Mouse (Mus musculus) urinary bladder, postnatal 10 days (tissue): ENCODE measurements around the gene Cfap300.

ENCODE experiments used
- DNase-seq: peaks from one replicate; pipeline ENCODE4 v3.0.0; 2022; ENCODE audit warnings: low spot score

Gene Cfap300

DNA sequence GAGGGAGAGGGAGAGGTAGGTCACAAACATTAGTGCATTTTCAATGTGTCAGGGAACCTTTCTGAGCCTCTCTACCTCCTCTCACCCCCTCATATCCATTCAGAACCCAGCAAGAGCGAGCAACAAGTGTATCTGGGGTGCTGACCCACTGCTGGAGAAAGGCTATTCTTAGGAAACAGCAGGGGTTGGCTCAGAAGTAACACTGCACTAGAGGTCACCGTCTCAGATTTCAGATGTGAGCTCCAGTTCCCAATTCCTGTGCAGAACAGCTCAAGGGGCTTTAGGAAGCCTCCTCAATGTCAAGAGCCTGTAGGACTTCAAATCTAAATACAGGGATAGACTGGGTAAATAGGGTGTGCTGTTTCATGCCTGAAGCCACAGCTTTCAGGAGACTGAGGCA, 59.0 kb downstream of the Cfap300 start:
- no peak for DNase-seq

DNA sequence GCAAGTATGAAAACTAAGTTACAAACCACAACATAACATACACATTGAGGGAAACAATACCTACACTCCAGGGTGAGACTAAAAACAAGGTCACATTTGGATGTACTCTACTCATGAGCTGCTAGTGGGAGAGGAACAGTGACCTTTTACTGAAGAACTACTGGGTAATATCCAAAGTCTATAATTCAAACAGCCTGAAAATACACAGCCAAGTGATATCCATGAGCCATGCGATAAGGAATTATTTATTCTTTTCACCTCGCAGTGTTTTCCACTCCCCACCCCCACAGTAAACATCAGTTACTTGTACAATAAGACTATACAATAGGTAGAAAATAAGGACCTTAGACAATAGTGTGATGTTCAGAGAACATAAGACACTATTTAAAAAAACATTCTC, 62.5 kb downstream of the Cfap300 start:
- no peak for DNase-seq

DNA sequence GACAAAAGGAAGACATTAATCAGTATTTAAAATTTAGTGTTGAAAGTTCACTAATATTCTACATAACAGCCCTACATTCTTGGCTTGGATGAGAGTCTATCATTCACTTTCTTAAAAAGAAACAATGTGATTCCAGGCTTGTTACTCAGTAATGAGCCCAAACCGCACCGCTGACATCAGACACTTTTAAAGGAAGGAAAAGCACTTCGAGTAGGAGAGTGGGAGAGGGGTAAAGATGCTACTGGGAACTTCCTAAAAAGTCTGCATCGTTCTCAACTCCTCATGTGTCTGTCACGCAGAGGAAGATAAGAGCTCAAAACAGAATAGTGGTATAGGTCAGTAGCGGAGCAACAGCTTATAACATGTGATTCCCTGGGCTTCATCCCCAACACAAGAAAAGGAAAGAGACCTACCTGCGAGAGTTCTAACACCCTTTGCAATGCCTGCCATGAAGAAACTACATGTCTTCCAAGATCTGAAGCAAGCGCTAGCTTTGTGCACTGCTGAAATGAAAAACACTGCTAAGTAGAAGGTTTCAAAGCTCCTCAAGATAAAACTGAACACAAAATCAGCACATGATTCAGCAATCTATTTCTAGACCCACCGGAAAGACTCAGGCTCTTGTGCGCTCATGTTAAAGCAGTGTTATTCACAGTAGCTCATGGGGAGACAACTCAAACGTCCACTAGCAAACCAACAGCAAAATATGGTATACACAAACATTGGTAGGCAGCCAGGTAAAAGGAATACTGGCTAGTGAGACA, 63.3 kb downstream of the Cfap300 start:
- DNase-seq: no peak

DNA sequence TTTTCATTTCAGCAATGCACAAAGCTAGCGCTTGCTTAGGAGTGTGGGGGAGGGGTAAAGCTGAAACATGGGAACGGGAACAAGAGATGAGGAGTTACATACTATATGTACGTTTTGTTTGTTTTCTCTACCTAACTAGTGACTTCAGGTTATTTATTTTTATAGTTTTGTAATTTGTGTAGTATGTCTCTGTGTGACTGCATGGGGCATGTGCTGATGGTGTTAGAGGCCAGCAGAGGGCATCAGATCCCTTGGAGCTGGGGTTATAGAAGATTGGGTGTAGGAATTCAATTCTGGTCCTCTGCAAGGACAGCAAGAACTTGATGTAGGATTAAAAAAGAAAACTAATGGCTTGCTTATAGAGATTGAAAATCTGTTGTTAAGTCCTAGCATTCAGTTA, 64.1 kb downstream of the Cfap300 start:
- DNase-seq: no peak

DNA sequence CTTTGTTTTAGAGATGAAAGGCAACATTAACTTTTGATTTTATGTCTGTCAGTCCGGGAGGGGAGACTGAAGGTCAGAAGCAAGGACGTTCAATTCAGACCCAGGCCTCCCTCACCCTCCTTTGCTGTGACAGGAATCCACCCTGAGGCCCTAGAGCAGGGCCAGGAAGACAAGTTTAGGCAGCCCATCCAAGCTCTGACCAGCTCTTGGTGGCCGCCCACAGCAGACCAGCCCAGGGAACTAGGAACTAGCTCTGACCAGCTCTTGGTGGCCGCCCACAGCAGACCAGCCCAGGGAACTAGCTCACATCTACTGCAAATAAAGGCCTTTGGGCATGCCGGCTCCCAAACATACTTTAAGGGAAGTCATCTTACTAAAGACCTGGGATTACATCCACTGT, 65.0 kb downstream of the Cfap300 start:
- DNase-seq: no peak

DNA sequence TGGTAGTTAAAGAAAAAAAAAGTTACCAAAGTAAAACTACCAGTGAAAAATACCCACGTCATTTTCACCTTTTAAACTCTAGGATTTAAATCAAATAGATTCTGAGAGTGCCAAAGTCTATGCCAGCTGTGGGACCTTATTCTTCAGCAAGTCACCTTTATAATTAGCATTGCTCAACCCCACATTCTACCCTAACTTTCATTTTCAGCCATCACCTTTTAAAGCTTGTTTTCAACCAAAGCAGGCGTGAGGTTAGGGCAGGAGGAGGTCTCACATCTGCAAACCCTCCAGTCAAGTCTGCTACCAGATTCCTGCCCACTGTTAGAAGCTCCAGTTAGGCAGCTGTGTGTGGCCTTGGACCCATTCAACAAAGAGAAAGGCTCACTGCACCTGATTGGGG, 70.6 kb downstream of the Cfap300 start:
- no peak for DNase-seq
